Mouse (Mus musculus): ENCODE measurements around the gene 4933405L10Rik.

The 4933405L10Rik gene

DNA sequence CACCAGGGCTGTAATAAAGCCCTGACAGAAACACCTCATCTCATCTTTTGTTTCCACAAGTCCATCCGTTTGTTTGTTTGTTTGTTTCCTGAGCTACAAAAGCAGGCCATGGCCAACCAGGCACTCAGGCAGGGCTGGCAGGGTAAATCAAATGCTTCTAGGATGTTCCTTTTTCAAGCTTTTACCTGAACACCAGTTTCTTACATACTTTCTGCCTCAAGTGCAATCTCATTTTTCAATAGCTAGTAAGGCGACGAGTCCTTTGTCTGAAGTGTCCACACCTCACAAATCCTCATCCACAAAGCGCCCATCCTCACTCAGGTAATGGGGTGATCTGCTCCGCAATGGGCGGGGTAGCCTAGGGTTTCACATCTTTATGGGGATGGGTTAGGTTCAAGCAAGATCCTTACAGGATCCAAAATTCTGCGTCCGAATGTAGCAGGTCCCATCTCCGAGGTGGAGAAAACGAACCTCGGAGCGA, 50.4 kb downstream of the 4933405L10Rik start:
- no peak for DNase-seq

DNA sequence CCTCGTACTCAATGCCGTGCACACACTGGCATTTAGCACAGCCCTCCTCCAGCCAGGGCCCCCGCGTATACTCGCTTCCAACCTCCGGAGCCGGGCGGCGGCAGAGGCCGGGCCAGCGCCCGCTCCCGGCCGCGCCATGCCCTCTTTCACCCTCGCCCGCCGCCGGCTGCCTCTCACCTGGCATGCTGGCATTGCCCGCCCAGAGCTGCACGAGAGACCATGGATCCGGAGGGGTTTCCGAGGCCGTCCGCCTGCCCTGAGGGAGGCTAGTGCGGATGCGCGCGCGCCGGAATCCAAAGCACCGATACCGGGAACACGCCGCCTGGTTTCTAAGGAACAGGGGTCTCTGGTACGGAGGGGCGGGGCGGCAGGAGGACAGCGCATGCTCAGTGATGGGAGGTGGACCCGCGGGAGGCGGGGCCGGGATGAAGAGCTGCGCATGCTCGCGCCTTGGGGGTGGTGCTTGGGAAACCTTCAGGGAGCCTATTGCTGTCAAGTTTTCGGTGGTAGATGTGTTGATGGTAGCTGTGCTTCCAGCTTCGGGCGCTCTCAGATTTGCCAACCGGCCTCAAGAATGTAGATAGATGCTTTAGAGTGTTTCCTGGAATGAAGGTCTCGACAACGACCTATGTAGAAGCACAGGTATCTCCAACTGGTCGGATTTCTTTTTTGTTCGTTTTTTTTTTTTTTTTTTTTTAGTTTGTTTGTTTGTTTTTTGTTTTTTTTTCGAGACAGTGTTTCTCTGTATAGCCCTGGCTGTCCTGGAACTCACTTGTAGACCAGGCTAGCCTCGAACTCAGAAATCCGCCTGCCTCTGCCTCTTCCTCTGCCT, 51.0 kb downstream of the 4933405L10Rik start, which contains the start of gene Gfod2:
Gene Gfod2, minus strand, starts transcription at position 388 of the 832 bp plus-strand sequence.
- peak; percentile 98 for DNase-seq

All from cerebellum, postnatal 25 days (tissue).